Mouse (Mus musculus): ENCODE results near the gene Ankrd45. TPM values are rescaled to one million over a fixed set of nuclear protein-coding genes. Genes with fewer than 3 reads are reported as not detected.
"Not testable (repeated sequence)": the region's sequence is repeated elsewhere in the genome, so short reads cannot be mapped to it uniquely, and the experiment has no call there.

The Ankrd45 gene
- total RNA-seq (2022): 10 to 100 TPM; 69.2 to 76.3 (median 74.0) TPM

DNA sequence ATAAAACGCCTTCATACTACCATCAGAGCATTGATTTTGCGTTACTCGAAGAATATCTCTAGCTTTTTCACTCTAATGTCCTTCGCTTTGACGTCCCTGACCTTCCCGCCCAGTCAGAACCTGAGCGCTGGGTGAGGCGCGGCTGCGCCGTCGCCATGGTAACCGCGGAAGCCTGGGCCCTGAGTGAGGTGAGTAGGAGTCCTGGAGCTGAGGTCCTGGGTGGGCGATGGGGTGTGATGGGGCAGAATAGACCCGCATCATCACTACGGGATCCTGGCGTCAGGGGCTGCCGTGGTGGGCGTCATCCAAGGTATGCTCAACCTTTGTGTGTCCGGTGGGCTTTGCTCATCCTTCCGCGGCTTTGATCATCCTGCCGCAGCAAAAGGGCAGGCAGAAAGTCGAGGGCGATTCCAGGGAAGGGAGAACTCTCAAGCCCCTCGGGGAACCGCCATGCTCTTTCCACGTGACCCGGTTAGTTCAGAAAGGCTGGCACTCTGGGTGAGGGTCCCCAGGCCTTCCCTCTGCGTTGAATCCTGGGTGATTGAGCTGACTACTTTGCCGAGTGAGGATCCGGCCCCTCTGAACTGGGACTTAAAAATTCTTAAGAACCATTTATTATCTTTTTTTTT is at the start of gene Ankrd45:
Gene Ankrd45, plus strand, starts transcription at position 161 of the 629 bp plus-strand sequence.
- peak; percentile 60 to 69 for DNase-seq (ENCODE audit: low spot score in 2 of 2)

DNA sequence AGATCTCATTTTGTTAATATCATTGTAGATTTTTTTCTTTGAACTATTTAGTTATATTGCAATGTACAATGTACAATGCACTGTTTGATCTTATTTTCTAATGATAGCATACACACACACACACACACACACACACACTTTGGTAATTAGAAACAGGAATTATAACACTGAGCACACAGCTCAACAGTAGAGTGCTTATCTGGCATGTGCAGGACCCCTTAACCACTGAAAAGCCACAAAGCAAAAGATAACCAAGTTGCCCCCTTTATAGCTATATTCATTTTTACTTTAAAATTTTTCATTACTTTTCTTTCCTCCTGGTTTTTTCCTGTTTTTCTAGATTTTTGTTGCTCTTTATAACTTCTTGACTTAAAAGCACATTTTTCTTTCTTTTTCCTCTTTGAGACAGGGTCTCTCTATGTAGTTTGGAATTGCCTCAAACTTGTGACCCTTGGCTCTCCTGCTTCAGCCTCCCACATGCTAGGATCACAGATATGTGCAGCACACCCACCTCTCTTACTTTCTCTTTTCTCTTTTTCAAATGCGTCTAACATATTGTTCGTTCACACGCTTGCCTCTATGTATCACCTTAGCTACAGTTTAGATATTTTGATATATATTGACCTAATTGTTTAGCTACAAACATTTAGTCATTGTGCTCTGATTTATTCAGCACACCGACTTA is 42.6 kb upstream of the Ankrd45 start:
- DNase-seq (ENCODE audit: low spot score in 2 of 2): no peak

DNA sequence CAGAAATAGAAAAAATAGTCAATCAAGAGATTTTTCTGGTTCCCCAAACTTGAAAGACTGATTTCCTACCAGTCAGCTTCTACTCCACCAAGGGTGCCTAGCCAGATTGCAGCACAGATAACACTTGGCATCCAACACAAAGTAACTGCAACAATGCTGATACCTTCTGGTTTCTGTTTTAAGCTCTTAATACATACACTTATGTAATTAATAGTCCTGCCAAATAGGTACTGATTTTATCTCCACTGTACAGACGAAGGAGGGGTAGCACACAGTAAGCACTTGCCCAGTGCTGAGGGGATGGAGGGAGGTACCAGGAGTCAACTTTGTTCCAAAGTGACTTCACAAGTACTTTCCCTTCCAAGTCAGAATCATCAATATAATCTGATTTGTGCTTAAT is 38.6 kb upstream of the Ankrd45 start:
- no peak for DNase-seq (ENCODE audit: low spot score in 2 of 2)

DNA sequence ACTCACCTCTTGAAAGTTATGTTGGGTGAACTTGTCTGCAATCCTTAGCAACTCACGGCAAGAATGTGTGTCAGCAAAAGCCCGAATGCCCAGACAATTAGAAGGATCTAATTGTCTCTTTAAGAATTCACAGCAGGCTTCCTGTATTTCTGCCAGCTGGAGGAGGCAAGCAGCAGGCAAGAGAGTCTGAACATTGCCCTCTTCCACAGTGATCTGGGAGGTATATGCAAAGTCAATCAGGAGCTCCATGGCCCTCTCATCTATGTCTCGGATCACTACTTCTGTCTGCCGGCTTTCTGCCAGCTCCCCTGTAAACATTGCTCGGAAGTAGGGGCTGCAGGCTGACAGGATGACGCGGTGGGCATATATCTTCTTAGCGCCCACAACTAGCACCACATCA is 33.3 kb upstream of the Ankrd45 start:
- DNase-seq (ENCODE audit: low spot score in 2 of 2): no peak

DNA sequence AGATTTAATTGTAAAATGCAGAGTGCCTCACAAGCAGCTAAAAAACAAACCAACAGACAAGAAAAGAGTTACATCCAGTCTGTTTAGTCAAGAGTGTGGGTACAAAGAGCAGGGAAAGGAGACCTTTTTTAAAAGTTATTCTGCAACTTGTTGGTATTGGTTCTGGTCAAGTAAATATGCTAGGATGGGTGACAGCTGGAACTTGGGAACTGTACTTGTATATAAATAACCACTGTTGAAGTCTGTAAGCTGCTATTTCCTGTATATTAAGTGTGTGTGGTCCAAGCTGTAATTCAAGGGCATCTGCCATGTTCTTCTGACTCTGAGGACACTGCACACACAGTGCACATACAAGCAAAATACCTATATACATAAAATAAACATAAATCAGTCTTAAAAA is 27.9 kb upstream of the Ankrd45 start:
- DNase-seq (ENCODE audit: low spot score in 2 of 2): no peak

DNA sequence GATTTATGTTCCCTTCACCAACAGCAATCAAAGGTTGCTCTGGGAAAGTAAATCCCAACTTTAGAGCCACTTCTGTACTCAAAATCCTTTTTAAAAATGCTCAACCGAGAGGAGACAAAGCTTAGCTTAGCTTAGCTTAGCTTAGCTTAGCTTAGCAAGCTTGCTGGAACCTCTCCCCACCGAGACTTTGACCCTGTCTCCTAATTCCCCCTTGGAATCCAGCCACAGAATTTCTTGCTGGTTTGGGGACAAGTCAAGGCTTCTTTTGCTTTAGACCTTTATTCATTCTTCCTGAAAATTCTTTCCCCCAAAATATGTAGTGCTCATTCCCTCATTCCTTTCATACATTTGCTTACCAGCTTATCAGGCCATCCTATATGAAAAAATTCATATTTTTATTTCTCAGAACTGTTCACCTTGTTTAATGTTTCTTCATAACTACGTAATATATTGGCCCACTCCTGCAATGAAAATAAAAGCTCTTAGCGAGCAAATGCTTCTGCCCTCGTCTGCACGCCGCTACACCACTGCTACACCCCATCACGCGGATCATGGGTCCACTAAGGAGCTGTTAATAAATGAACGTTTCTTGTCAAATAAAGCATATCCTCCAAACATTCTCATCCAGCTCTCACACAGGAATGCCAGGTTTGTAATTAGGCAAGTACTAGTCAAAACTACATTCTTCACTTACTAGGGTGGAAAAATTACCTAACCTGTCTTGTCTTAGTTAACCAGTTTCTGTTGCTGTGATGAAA is 19.7 kb upstream of the Ankrd45 start:
- no peak for DNase-seq (ENCODE audit: low spot score in 2 of 2)

DNA sequence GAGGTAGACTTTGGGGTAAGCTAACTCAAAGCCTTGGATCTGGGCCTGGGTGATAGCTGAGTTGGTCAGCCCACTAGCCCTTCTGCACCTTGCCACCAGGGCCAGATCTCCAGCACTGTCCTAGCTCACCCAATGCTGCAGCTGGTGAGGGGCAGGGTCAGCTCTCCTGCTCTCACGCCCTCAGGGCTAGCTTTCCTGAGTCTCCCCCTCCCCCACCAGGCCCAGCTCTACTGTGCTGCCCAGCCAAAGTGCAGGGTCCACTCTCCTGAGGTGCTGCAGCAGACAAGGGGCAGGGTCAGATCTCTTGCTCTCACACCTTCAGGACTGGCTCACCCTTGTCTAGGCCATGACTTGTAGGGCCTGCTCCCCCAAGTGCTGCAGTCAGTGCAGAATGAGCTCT is 16.0 kb upstream of the Ankrd45 start:
- no peak for DNase-seq (ENCODE audit: low spot score in 2 of 2)

DNA sequence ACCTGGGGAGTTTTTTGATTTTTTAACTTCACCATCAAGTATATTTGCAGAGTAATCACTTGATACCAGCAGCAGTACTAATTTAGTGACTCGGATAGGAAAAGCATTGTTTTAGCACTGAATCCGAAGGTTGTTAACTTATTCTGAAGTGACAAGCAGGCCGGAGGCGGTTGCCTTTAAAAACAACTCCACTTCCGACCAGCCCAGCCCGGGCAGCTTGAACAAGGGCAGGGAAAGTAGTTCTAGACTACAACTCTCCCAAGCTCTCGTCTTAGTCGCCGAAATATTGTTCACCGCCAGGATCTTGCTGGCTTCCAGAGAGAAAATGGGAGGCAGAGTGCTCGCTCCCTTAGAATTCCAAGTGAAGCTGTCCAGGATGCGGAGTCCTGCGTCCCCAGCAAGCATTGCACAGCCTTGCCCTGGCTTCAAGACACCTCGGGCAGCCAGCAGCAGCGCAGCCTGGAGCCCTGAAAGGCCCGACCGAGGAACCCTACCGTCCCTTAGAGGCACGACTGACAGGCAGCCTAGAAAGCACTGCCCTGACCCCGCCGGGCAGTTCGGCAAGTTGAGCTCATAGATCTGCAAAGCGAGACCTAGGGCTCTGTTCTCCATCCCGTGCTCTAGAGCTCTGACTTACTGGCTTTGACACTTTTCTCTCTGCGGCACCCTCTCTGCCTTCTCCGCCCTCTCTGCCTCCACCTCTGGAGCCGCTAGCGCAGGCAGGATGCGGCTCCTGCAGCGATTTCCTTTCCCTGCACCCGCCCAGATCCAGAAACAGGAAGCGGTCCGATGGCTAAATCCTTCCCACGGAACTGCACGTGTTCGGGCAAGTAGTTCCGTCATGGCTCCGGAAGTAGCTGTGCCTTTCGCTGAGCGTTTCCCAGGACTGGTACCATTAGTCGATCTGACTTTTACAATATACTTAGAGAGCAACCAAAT is 11.5 kb upstream of the Ankrd45 start, which contains the start of gene Klhl20:
Gene Klhl20, minus strand, starts transcription at position 786 of the 939 bp plus-strand sequence.
- DNase-seq (ENCODE audit: low spot score in 2 of 2): peak; percentile 83 to 99

DNA sequence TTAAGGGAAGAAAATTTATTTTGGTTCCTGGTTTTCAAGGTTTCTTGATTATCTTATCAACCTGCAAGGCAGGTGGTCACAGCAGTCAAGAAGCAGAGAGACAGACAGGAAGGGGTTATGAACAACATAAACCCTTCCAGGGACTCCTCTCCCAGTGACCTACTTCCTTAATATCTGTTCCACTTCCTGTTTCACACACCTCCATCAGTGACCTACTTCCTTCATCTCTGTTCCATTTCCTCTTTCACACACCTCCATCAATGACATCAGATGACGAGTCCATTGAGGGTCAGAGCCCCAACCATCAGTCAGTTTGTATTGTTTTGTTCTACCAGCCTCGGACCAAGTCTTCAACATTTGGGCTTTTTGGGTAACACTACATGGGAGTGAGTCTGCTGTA is 3.0 kb upstream of the Ankrd45 start:
- no peak for DNase-seq (ENCODE audit: low spot score in 2 of 2)

DNA sequence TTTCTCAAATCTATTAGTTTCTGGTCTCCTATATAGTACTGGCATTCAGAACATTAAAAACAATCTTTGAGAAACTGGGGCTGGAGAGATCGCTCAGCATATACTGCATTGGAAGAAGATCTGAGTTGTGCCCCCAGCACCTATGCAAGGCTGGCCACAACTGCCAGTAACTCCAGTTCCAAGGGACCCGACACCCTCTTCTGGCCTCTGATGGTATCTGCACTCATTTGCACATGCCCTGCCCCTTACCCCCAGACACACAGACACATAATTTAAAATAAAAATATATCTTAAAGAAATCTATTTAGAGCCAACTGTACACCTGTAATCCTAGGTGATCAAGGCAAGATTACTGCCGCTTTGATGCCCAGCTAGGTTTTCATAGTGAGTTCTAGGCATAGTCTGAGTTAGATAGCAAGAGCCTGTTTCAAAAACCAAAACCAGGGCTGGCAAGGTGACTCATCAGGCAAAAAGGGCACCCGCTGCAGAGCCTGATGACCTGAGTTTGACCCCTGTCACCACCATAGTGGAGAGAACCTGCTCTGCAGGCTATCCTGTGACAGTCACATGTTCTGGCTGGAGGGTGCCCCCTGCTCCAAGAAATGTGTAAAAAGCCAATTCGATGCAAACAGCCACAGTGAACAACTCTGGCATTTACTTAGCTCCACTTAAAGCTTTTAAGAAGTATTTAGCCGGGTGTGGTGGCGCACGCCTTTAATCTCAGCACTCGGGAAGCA is 2.3 kb upstream of the Ankrd45 start:
- no peak for DNase-seq (ENCODE audit: low spot score in 2 of 2)

DNA sequence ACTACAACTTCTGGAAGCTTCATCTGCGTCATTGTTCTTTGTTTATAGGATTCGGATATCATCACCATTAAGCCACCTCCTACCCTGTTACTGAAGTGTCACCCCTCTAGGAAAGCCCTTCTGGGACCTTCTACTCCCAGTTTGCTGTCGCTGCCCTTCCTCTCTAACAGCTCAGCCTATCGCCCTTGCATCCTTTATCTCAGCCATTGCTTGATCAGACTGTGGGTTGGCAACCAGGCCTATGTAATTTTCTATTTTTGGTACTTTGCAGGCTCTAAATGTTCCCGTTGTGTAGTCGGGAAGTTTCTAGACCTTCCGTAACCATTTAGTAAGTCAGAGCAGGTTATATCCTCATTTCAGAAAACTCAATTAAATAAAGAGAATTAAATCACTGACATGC is 725 bp downstream of the Ankrd45 start:
- no peak for DNase-seq (ENCODE audit: low spot score in 2 of 2)

DNA sequence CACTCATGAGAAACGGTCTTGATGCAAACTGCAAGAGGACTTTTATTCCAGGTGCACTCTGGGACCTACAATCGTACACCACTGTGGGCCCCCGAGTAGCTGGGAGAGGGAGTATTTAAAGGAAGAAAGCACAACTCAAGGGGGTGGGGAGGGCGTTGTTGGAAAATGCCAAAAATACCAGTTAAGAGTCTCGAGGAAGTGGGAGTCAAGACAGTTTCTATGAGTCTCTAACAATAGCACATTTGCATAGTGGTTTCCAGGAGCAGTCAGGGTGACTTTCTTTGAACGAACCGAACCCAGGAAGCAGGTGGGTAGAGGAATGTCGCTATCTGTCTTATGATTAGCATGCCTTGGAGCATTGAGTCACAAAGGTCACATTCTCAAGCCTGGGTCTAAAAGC is 3.1 kb downstream of the Ankrd45 start:
- DNase-seq (ENCODE audit: low spot score in 2 of 2): not testable (repeated sequence)

DNA sequence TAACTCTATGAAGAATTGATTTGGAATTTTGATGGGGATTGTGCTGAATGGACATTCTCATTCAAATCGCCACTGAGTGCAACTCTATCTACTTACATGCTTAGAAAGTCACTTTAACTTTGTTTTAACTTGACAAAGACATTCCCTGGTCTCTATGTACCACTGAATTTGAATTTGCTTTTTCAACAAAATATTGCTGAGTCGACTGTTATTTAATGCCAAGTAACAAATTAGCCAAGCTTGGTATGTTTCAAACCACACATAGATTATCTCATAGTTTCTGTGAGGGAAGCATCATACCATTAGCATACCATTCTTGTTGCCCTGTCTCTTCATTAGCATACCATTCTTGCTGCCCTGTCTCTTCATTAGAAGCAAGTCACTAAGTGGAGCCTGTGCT is 5.4 kb downstream of the Ankrd45 start:
- DNase-seq (ENCODE audit: low spot score in 2 of 2): no peak

DNA sequence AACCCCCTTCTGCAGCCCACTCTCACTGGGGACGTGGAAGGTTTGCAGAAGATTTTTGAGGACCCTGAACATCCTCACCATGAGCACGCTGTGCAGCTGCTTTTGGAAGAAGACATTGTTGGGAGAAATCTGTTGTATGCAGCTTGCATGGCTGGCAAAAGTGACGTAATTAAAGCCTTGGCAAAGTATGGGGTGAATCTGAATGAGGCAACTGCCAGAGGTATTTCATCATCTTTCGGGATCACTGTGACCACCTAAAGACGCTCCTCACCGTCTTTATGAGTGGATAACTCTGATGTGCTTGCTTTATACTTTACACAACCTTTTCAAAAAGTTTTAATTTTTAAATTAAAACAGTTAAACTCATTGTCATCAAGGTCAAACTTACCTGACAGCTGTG is 8.6 kb downstream of the Ankrd45 start:
- no peak for DNase-seq (ENCODE audit: low spot score in 2 of 2)

DNA sequence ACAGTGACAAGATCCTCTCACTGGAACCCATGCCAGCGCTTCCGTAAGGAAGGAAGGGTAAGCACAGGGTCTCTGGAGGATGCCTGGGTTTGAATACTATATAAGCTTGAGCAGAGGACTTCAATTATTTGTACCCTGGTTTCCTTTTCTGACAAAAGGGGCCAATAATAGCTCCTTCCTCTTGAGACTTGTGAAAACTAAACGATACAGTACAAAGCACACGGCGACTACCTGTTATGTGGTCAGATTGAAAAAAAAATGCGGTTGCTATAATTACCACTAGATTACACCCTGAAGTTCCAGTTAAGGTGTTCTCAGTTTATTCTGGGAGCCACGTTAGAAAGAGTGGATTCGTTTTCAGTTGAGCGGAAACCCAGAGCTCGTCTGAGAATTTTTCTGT is 14.1 kb downstream of the Ankrd45 start:
- no peak for DNase-seq (ENCODE audit: low spot score in 2 of 2)

DNA sequence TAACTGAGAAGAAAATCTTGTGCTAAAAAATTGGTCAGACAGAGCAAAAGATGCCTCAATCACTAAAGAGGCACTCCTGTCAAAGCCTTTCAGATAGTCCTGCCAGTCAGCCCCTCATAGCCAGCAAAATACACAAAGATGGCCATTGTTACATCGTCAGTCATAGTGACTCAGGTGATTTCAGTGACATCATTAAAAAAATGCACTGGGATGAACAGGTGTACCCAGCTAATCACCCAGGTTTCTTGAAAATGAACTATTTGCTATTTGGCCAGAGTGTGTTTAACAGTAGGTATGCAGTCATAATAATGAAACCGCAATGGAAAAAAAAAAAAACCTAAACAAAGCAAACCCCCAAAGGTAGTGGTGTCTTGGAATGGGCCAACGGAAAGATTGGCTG is 16.7 kb downstream of the Ankrd45 start, which contains the start of gene Tex50:
Gene Tex50, minus strand, starts transcription at position 101 of the 400 bp plus-strand sequence.
- DNase-seq (ENCODE audit: low spot score in 2 of 2): no peak

DNA sequence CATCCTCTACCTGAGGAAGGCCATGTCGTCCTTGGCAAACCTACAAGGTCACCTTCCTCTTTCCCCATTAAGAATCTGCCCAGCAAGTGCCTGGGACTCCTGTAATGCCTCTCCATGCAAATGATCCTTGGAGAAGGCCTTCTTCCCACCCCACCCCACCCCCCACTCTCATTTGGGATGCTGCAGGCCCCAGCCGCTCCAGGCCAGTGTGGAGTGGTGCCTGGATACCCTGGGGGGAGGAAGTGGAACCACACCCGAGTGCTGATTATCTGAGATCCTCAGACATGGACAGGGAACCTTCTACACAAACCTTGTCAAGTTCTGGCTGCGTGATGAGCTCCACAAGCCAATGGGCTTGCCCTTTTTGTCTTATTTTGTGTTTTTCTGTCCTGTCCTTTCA is 17.8 kb downstream of the Ankrd45 start:
- no peak for DNase-seq (ENCODE audit: low spot score in 2 of 2)

DNA sequence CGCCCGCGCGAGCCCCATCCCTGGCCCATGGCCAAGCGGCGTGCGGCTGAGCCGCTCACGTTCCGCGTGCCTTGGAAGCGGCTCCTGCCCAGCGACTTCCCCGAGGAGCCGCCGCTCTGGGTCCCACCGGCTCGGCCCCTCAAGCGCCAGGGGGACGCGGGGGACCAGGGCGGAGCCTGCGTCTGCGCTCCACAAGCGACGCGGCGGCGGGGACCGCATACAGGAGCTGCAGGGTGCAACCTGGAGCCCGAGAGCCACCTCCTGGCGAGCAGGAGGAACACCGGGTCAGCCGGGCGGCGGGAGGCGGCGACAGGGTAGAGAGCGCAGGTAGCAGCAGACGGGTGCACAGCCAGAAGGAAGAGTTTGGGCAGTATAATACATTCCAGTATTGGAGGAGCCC is 28.2 kb downstream of the Ankrd45 start:
- DNase-seq (ENCODE audit: low spot score in 2 of 2): peak; percentile 45 to 57

DNA sequence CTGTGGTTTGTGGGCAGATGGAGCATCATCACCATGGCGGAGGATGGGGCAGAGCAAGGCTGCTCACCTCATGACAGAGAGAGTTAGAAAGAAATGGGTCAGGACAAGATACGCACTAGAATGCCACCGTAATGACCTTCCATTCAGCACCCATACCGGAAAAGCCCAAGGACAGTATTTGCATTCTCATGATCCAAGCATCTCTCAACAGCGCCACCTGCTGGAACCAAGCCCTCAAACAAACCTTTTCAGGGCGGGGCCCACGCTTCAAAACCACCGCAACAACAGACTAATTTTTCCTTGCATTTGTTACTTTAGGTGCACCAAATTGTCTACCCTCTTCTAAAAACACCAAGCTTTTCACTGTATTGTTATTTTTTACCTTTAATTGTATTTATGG is 38.2 kb downstream of the Ankrd45 start:
- DNase-seq (ENCODE audit: low spot score in 2 of 2): peak in 1 of 2 experiments; percentile 39

DNA sequence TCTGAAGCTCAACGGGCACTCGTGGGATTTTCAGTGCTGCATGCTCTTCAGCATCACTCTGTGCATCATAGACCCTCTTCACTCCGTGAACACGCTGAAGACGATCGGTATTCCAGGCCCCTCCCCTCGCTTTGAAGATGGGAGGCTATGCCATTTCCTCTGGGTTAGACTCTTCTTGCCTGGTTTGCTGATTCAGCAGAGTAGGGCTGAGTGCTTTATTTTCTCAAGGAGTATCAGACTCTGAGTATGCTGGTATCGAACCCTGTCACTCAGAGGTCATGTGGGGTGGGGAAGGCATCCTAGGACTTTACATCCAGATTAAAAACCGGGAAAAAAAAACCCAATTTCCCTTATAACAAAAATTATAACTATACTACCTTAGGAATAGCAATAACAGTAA is 39.9 kb downstream of the Ankrd45 start:
- no peak for DNase-seq (ENCODE audit: low spot score in 2 of 2)

DNA sequence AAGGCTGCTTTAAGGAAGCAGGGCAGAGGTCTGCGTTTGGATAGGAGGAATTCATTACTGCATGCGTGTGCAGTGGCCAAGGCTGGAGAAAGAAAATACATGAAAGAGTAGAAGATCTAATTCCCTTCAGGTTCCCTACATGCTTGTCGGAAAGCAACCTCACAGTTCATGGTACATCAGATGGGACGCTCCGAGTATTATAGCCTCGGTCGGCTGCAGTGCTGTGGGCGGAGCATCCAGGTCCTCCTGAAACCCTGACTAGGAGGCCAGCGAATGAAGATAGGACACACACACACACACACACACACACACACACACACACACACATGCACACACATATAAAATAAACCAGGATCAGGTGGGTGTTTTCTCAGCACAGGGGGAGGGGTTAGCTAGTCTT is 41.2 kb downstream of the Ankrd45 start:
- DNase-seq (ENCODE audit: low spot score in 2 of 2): no peak
